In genomic region chr1:156644780-156645523, GRCm38 (mm10) we compare ENCODE assay signal across 11 mouse cellular contexts. TPM values are rescaled to one million over a fixed set of nuclear protein-coding genes. Genes with fewer than 3 reads are reported as not detected.
DNase-seq lines count a peak whose midpoint lies in the region; ATAC-seq and TF ChIP-seq lines count a peak whose summit lies in the region.
"Had no signal": no experiment of that assay in that cellular context is flagged by ENCODE, and none has a peak within 500 bp of the region (broad histone marks: within the 10 kb centered on the region; RNA-seq: fewer than 3 reads in every experiment).

No protein-coding gene starts in this region.

- TF ChIP-seq CTCF in kidney, postnatal 0 days (IDR thresholded peaks at IDR 0.05; ENCODE audit: low read depth), result no peak
- no peak for TF ChIP-seq CTCF in cerebellum, adult 2 months (IDR thresholded peaks at IDR 0.05; ENCODE audit: borderline replicate concordance, insufficient read depth, low read depth, low read length)

- no peak overlapping the region for H3K4me2 ChIP-seq in kidney, postnatal 0 days (ENCODE audit: low read length)
- H3K4me2 ChIP-seq in kidney, embryonic 14.5 days (replicated peaks; ENCODE audit: low read depth, low read length), result no peak overlapping the region
- H3K4me2 ChIP-seq in hindbrain, embryonic 15.5 days, result no peak overlapping the region
- H3K4me2 ChIP-seq: neural tube, embryonic 12.5 days had no signal

- WGBS in kidney, postnatal 0 days, result 58% methylated on average over 13 of the region's 13 CpGs
- WGBS in kidney, embryonic 14.5 days, result 59% methylated on average over 13 of the region's 13 CpGs
- WGBS in cerebellum, adult 2 months, result 17% methylated on average over 13 of the region's 13 CpGs
- 53% methylated on average over 13 of the region's 13 CpGs for WGBS in hindbrain, embryonic 15.5 days

- peaks cover 19% of the 10 kb centered on the region for H3K36me3 ChIP-seq in kidney, postnatal 0 days (ENCODE audit: insufficient read depth, low read length)
- H3K36me3 ChIP-seq in kidney, embryonic 14.5 days (ENCODE audit: control insufficient read depth, insufficient read depth, low read length), result peaks cover 37% of the 10 kb centered on the region
- H3K36me3 ChIP-seq in hindbrain, embryonic 15.5 days, result peaks cover 27% of the 10 kb centered on the region

- peak; percentile 74 for ATAC-seq in cerebellum, adult (ENCODE audit: insufficient number of reproducible peaks, low FRiP score, low TSS enrichment)
- 0 out of 2 replicates have a peak, but pooled peaks have one; percentile 56 for ATAC-seq in kidney, postnatal 0 days (replicated peaks; ENCODE audit: low FRiP score, low read depth)
- no peak for ATAC-seq in kidney, embryonic 14.5 days (ENCODE audit: low FRiP score, low TSS enrichment)
- no peak for ATAC-seq in hindbrain, embryonic 15.5 days (ENCODE audit: low FRiP score, low read depth)

- no peak overlapping the region for H3K27ac ChIP-seq in kidney, postnatal 0 days
- no peak overlapping the region for H3K27ac ChIP-seq in kidney, embryonic 14.5 days (ENCODE audit: low read depth, low read length)
- H3K27ac ChIP-seq in cerebellum, adult 2 months (ENCODE audit: insufficient read depth, low read length), result peak overlapping the region; percentile 73
- 0 out of 2 replicates have a peak overlapping the region, but pooled peaks have one; percentile 12 for H3K27ac ChIP-seq in hindbrain, embryonic 15.5 days (replicated peaks)
- H3K27ac ChIP-seq: neural tube, embryonic 12.5 days had no signal

- no peaks in the 10 kb centered on the region for H3K9me3 ChIP-seq in kidney, postnatal 0 days (replicated peaks; ENCODE audit: low read length)
- H3K9me3 ChIP-seq in kidney, embryonic 14.5 days (ENCODE audit: control insufficient read depth, low read length), result no peaks in the 10 kb centered on the region
- H3K9me3 ChIP-seq in hindbrain, embryonic 15.5 days, result no peaks in the 10 kb centered on the region
- H3K9me3 ChIP-seq: neural tube, embryonic 12.5 days had no signal

- no peak for TF ChIP-seq POLR2A in cerebellum, adult 2 months (IDR thresholded peaks at IDR 0.05; ENCODE audit: borderline replicate concordance, insufficient read depth, low read length)

- no peak overlapping the region for H3K4me3 ChIP-seq in kidney, postnatal 0 days (replicated peaks; ENCODE audit: low read depth, low read length)
- H3K4me3 ChIP-seq in kidney, embryonic 14.5 days (ENCODE audit: low read length), result no peak overlapping the region
- no peak overlapping the region for H3K4me3 ChIP-seq in cerebellum, adult 2 months (replicated peaks; ENCODE audit: insufficient read depth, low read depth, low read length)
- no peak overlapping the region for H3K4me3 ChIP-seq in hindbrain, embryonic 15.5 days
- H3K4me3 ChIP-seq: erythroblast, embryonic 14.5 days; neural tube, embryonic 12.5 days had no signal

- H3K27me3 ChIP-seq in kidney, postnatal 0 days (ENCODE audit: insufficient read depth, low read length), result no peaks in the 10 kb centered on the region
- no peaks in the 10 kb centered on the region for H3K27me3 ChIP-seq in kidney, embryonic 14.5 days (ENCODE audit: control insufficient read depth, insufficient read depth, low read length)
- H3K27me3 ChIP-seq in cerebellum, adult 2 months (ENCODE audit: control insufficient read depth, insufficient read depth, low read length), result no peaks in the 10 kb centered on the region
- H3K27me3 ChIP-seq in hindbrain, embryonic 15.5 days, result no peaks in the 10 kb centered on the region
- H3K27me3 ChIP-seq: neural tube, embryonic 12.5 days had no signal

- no peaks in the 10 kb centered on the region for H3K4me1 ChIP-seq in kidney, postnatal 0 days (replicated peaks; ENCODE audit: insufficient read depth, low read length)
- no peaks in the 10 kb centered on the region for H3K4me1 ChIP-seq in kidney, embryonic 14.5 days (ENCODE audit: control insufficient read depth, insufficient read depth, low read length)
- H3K4me1 ChIP-seq in cerebellum, adult 2 months (ENCODE audit: control insufficient read depth, insufficient read depth, low read length), result peaks cover 25% of the 10 kb centered on the region
- peaks cover 27% of the 10 kb centered on the region for H3K4me1 ChIP-seq in hindbrain, embryonic 15.5 days (replicated peaks)
- H3K4me1 ChIP-seq: neural tube, embryonic 12.5 days had no signal

- DNase-seq in cerebellum, postnatal 4 days (ENCODE audit: low spot score in 2 of 2), result no peak
- DNase-seq in kidney, postnatal 0 days (ENCODE audit: low spot score), result peak; percentile 14
- DNase-seq in cerebellum, adult 2 months, result peak; percentile 64 to 82
- DNase-seq in embryo, embryonic 10.5 days (ENCODE audit: low spot score), result no peak
- no peak for DNase-seq in testis, postnatal 10 days (ENCODE audit: low spot score)
- DNase-seq: lung, adult 18-20 months had no signal

- no peak overlapping the region for H3K9ac ChIP-seq in kidney, postnatal 0 days (ENCODE audit: low read depth, low read length)
- no peak overlapping the region for H3K9ac ChIP-seq in kidney, embryonic 14.5 days (ENCODE audit: low read depth, low read length)
- H3K9ac ChIP-seq in hindbrain, embryonic 15.5 days, result no peak overlapping the region
- H3K9ac ChIP-seq: neural tube, embryonic 12.5 days had no signal

RNA-seq across cellular contexts. Expression of gene Tor3a, which starts 29.2 kb away (rescaled TPM):
- polyA plus RNA-seq in kidney, postnatal 0 days (2015; fragmentation: Nextera tagmentation; extraction: Ambion mirVana), result 18.3 and 19.9 TPM in 2 replicates
- polyA plus RNA-seq in kidney, embryonic 14.5 days (2014; fragmentation: Nextera tagmentation; extraction: Ambion mirVana), result 15.5 and 21.1 TPM in 2 replicates
- polyA plus RNA-seq in cerebellum, adult 2 months (2012; rRNA removed), result 6.1 and 6.5 TPM in 2 replicates
- 3.4 and 4.1 TPM in 2 replicates for polyA plus RNA-seq in hindbrain, embryonic 15.5 days (2015; fragmentation: Nextera tagmentation; extraction: Ambion mirVana)
- polyA plus RNA-seq: erythroblast, embryonic 14.5 days had no signal

Comparison
In these comparisons a context has a peak if more than half of its experiments do, and no peak if none do; other contexts are left out.
1. ATAC-seq: peak in cerebellum, adult (single experiment) and kidney, postnatal 0 days (single experiment); none in kidney, embryonic 14.5 days (single experiment) and hindbrain, embryonic 15.5 days (single experiment).
2. DNase-seq: peak in kidney, postnatal 0 days (single experiment) and cerebellum, adult 2 months (2 of 2); none in cerebellum, postnatal 4 days (0 of 2), embryo, embryonic 10.5 days (single experiment) and testis, postnatal 10 days (single experiment).
3. H3K27ac ChIP-seq: peak in cerebellum, adult 2 months (single experiment) and hindbrain, embryonic 15.5 days (single experiment); none in kidney, postnatal 0 days (single experiment) and kidney, embryonic 14.5 days (single experiment).